Mouse (Mus musculus) hindbrain, embryonic 10.5 days (tissue): ENCODE data around the gene 1700003F12Rik. TPM values are rescaled to one million over a fixed set of nuclear protein-coding genes. Genes with fewer than 3 reads are reported as not detected.

Experiments
- DNase-seq: peaks from one replicate; pipeline ENCODE4 v3.0.0-alpha.2; 2017; ENCODE audit warnings: low spot score
- H3K27ac ChIP-seq: fragments of 300-500 bp; sonication (generic); 2 replicates; pipeline ENCODE4 v1.5.1; 2016; ENCODE audit warnings: mild to moderate bottlenecking, moderate library complexity
- H3K27me3 ChIP-seq: fragments of 300-500 bp; sonication (generic); 2 replicates; pipeline ENCODE4 v1.6.1; 2016; ENCODE audit warnings: mild to moderate bottlenecking; ENCODE audit not compliant: poor library complexity, insufficient read depth, severe bottlenecking
- H3K36me3 ChIP-seq: fragments of 300-500 bp; sonication (generic); 2 replicates; pipeline ENCODE4 v1.6.1; 2016; ENCODE audit warnings: mild to moderate bottlenecking, moderate library complexity
- H3K4me1 ChIP-seq: fragments of 300-500 bp; sonication (generic); replicated peaks from 2 replicates; pipeline ENCODE4 v1.6.1; 2016; ENCODE audit warnings: mild to moderate bottlenecking
- H3K4me3 ChIP-seq: fragments of 300-500 bp; sonication (generic); 2 replicates; pipeline ENCODE4 v1.5.1; 2016; ENCODE audit warnings: mild to moderate bottlenecking, moderate library complexity
- H3K9me3 ChIP-seq: fragments of 300-500 bp; sonication (generic); 2 replicates; pipeline ENCODE4 v1.6.1; 2016; ENCODE audit warnings: mild to moderate bottlenecking, moderate library complexity
- WGBS: fragments of 180-500 bp; shearing (Covaris S2); methylation state at CpG from one replicate; pipeline ENCODE4 v1.1.7; 2016; 5-methylcytosine and 5-hydroxymethylcytosine counted together
- polyA plus RNA-seq: library from polyadenylated mRNA; unstranded; fragments of >200 nt; fragmentation: Nextera tagmentation; extraction: Ambion mirVana; gene quantifications from 2 replicates; pipeline ENCODE4 v1.2.1, GENCODE M21; 2016

The 1700003F12Rik gene
- polyA plus RNA-seq, 1 experiment from 2014 or later = 9.5 TPM

GRCm38 (mm10) chr2:154526531-154526930 is 20.4 kb upstream of the 1700003F12Rik start:
- Histone ChIP-seq H3K27ac (no peak overlapping the region), H3K4me1 (no peaks in the 10 kb centered on the region), H3K36me3 (peaks cover 97% of the 10 kb centered on the region), H3K9me3 (no peaks in the 10 kb centered on the region), H3K4me3 (no peak overlapping the region), H3K27me3 (no peaks in the 10 kb centered on the region)
- no peak for DNase-seq
- 94% methylated on average over 3 of the region's 3 CpGs for WGBS

- peaks cover 96% of the 10 kb centered on the region for H3K36me3 ChIP-seq
- no peak overlapping the region for H3K27ac ChIP-seq
- DNase-seq = no peak
- 58% methylated on average over 3 of the region's 3 CpGs for WGBS
- H3K4me3 ChIP-seq = no peak overlapping the region
- no peaks in the 10 kb centered on the region for H3K27me3 ChIP-seq
- peaks cover 9% of the 10 kb centered on the region for H3K4me1 ChIP-seq
- no peaks in the 10 kb centered on the region for H3K9me3 ChIP-seq
These were observed 14.0 kb upstream of the 1700003F12Rik start for GRCm38 (mm10) chr2:154532888-154533287.

- H3K36me3 ChIP-seq = peaks cover 92% of the 10 kb centered on the region
- H3K4me1 ChIP-seq = peaks cover 18% of the 10 kb centered on the region
- WGBS = 94% methylated on average over 12 of the region's 12 CpGs
- no peaks in the 10 kb centered on the region for H3K27me3 ChIP-seq
- H3K27ac ChIP-seq = no peak overlapping the region
- H3K4me3 ChIP-seq = no peak overlapping the region
- H3K9me3 ChIP-seq = no peaks in the 10 kb centered on the region
- DNase-seq = no peak
These were observed 12.1 kb upstream of the 1700003F12Rik start for GRCm38 (mm10) chr2:154534704-154535270.

GRCm38 (mm10) chr2:154538310-154538709 is 8.6 kb upstream of the 1700003F12Rik start:
- no peak overlapping the region for H3K27ac ChIP-seq
- WGBS = 77% methylated on average over 2 of the region's 2 CpGs
- H3K36me3 ChIP-seq = peaks cover 65% of the 10 kb centered on the region

GRCm38 (mm10) chr2:154538710-154539109 is 8.2 kb upstream of the 1700003F12Rik start:
- WGBS = 70% methylated on average over 3 of the region's 3 CpGs
- DNase-seq = no peak
- no peak overlapping the region; the same call in 1 of the 2 replicates for H3K27ac ChIP-seq
- peaks cover 61% of the 10 kb centered on the region for H3K36me3 ChIP-seq
- no peaks in the 10 kb centered on the region for H3K9me3 ChIP-seq
- H3K4me1 ChIP-seq = peaks cover 11% of the 10 kb centered on the region
- no peaks in the 10 kb centered on the region for H3K27me3 ChIP-seq
- no peak overlapping the region for H3K4me3 ChIP-seq

More at GRCm38 (mm10) chr2:154538310-154538709, 8.6 kb upstream of the 1700003F12Rik start:
- DNase-seq = no peak
- H3K9me3 ChIP-seq = no peaks in the 10 kb centered on the region
- H3K27me3 ChIP-seq = no peaks in the 10 kb centered on the region
- H3K4me1 ChIP-seq = peaks cover 11% of the 10 kb centered on the region
- H3K4me3 ChIP-seq = no peak overlapping the region

GRCm38 (mm10) chr2:154539720-154540119 is 7.2 kb upstream of the 1700003F12Rik start:
- 79% methylated on average over 3 of the region's 3 CpGs for WGBS
- H3K27ac ChIP-seq = no peak overlapping the region
- H3K9me3 ChIP-seq = no peaks in the 10 kb centered on the region
- H3K4me3 ChIP-seq = no peak overlapping the region
- DNase-seq = peak; percentile 34
- H3K36me3 ChIP-seq = peaks cover 50% of the 10 kb centered on the region
- no peaks in the 10 kb centered on the region for H3K27me3 ChIP-seq
- H3K4me1 ChIP-seq = peaks cover 11% of the 10 kb centered on the region

GRCm38 (mm10) chr2:154541630-154542029 is 5.3 kb upstream of the 1700003F12Rik start:
- H3K36me3 ChIP-seq = peaks cover 41% of the 10 kb centered on the region
- 81% methylated on average over 2 of the region's 2 CpGs for WGBS
- no peak for DNase-seq
- H3K4me1 ChIP-seq = peaks cover 11% of the 10 kb centered on the region
- no peaks in the 10 kb centered on the region for H3K27me3 ChIP-seq
- H3K9me3 ChIP-seq = no peaks in the 10 kb centered on the region
- H3K27ac ChIP-seq = no peak overlapping the region
- H3K4me3 ChIP-seq = no peak overlapping the region

GRCm38 (mm10) chr2:154543567-154544347 is 3.1 kb upstream of the 1700003F12Rik start:
- Histone ChIP-seq H3K4me1 (peaks cover 7% of the 10 kb centered on the region), H3K36me3 (peaks cover 20% of the 10 kb centered on the region), H3K9me3 (no peaks in the 10 kb centered on the region), H3K4me3 (no peak overlapping the region), H3K27me3 (peaks cover 2% of the 10 kb centered on the region; the same call in 1 of the 2 replicates), H3K27ac (peak overlapping the region; percentile 41; the same call in 1 of the 2 replicates)
- WGBS = 89% methylated on average over 9 of the region's 9 CpGs
- peak; percentile 2 for DNase-seq

- peaks cover 36% of the 10 kb centered on the region for H3K4me1 ChIP-seq
- DNase-seq = peak; percentile 63
- WGBS = 38% methylated on average over 3 of the region's 3 CpGs
- H3K27ac ChIP-seq = peak overlapping the region; percentile 87; the same call in 1 of the 2 replicates
- H3K9me3 ChIP-seq = no peaks in the 10 kb centered on the region
- peak overlapping the region; percentile 55 for H3K4me3 ChIP-seq
- H3K36me3 ChIP-seq = peaks cover 22% of the 10 kb centered on the region
- H3K27me3 ChIP-seq = peaks cover 48% of the 10 kb centered on the region
These were observed 1.8 kb downstream of the 1700003F12Rik start for GRCm38 (mm10) chr2:154548688-154549087.

GRCm38 (mm10) chr2:154549127-154549885 is 2.4 kb downstream of the 1700003F12Rik start:
- H3K27ac ChIP-seq = peak overlapping the region; percentile 87
- peaks cover 27% of the 10 kb centered on the region for H3K36me3 ChIP-seq
- H3K4me1 ChIP-seq = peaks cover 36% of the 10 kb centered on the region
- no peaks in the 10 kb centered on the region for H3K9me3 ChIP-seq
- WGBS = 2% methylated on average over 42 of the region's 48 CpGs
- H3K27me3 ChIP-seq = peaks cover 52% of the 10 kb centered on the region
- H3K4me3 ChIP-seq = peak overlapping the region; percentile 55
- DNase-seq = peak; percentile 85

- H3K36me3 ChIP-seq = peaks cover 32% of the 10 kb centered on the region
- peaks cover 41% of the 10 kb centered on the region for H3K4me1 ChIP-seq
- WGBS = 13% methylated on average over 20 of the region's 20 CpGs
- DNase-seq = no peak
- no peaks in the 10 kb centered on the region for H3K9me3 ChIP-seq
- H3K27me3 ChIP-seq = peaks cover 57% of the 10 kb centered on the region
- peak overlapping the region; percentile 55 for H3K4me3 ChIP-seq
- peak overlapping the region; percentile 87 for H3K27ac ChIP-seq
These were observed 3.0 kb downstream of the 1700003F12Rik start for GRCm38 (mm10) chr2:154549886-154550189.

- DNase-seq = no peak
These were observed 4.1 kb downstream of the 1700003F12Rik start for GRCm38 (mm10) chr2:154550937-154551336.

GRCm38 (mm10) chr2:154551476-154551875 is 4.6 kb downstream of the 1700003F12Rik start, which contains the start of gene Actl10:
TSS of gene Actl10 (plus strand) at chr2:154551776.
- peak within 1 kb of the TSS; percentile 79 for H3K27ac ChIP-seq
- DNase-seq = no peak
- peaks cover 46% of the 10 kb centered on the region for H3K4me1 ChIP-seq
- H3K27me3 ChIP-seq = peaks cover 57% of the 10 kb centered on the region
- WGBS = 82% methylated on average over 4 of the region's 4 CpGs
- peaks cover 29% of the 10 kb centered on the region for H3K36me3 ChIP-seq
- peak within 1 kb of the TSS; percentile 36 for H3K4me3 ChIP-seq
- no peaks in the 10 kb centered on the region for H3K9me3 ChIP-seq

More at GRCm38 (mm10) chr2:154550937-154551336, 4.1 kb downstream of the 1700003F12Rik start:
- H3K4me1 ChIP-seq = peaks cover 42% of the 10 kb centered on the region
- peaks cover 57% of the 10 kb centered on the region for H3K27me3 ChIP-seq
- 79% methylated on average over 2 of the region's 2 CpGs for WGBS
- peaks cover 32% of the 10 kb centered on the region for H3K36me3 ChIP-seq
- no peak overlapping the region for H3K27ac ChIP-seq
- no peak overlapping the region for H3K4me3 ChIP-seq
- H3K9me3 ChIP-seq = no peaks in the 10 kb centered on the region
